8 mouse cellular contexts compared by ENCODE assay signal in the genomic region with DNA sequence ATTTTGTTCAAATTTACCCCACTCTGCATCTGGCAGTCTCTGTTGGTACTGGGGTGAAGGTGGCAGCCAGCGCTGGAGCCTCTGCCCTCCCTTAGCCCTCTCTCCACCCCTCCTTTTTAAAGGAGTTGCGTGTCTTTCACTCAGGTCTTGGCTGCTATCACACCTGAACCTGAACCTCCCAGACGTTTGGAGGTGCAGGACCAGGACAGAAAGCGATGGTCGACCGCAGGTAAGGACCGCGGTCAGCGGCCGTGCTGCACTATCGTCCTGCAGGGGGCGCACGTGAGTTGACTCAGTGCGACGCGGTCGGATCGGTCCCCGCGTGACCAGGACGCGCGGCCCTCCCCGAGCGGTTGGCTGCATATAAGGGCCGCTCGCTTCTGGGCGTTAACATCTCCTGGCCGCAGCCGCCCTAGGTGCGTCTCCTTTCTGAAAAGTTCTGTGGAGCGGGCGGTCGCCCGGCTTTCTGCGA. TPM values are rescaled to one million over a fixed set of nuclear protein-coding genes. Genes with fewer than 3 reads are reported as not detected.
A peak's percentile ranks its signal among the peaks of the same experiment; 100 is the strongest.
DNase-seq lines count a peak whose midpoint lies in the region; ATAC-seq and TF ChIP-seq lines count a peak whose summit lies in the region.

No protein-coding gene starts in this region.

- H3K9me3 ChIP-seq in forebrain, embryonic 16.5 days (ENCODE audit: control insufficient read depth, low read length) = no peaks in the 10 kb centered on the region

- H3K9ac ChIP-seq in forebrain, embryonic 16.5 days (replicated peaks; ENCODE audit: low read depth, low read length) = peak overlapping the region; percentile 48

- intact Hi-C loops in heart, postnatal 36 days (cut with DNase I) = loop anchor here (1.0 kb wide), 2 partner anchors 29 to 115 kb away; no protein-coding TSS in a partner anchor

- peak overlapping the region; percentile 44 for H3K4me3 ChIP-seq in forebrain, embryonic 16.5 days (replicated peaks; ENCODE audit: low read length)
- peak overlapping the region; percentile 53 for H3K4me3 ChIP-seq in layer of hippocampus, adult 2 months

- H3K4me2 ChIP-seq in forebrain, embryonic 16.5 days (ENCODE audit: low read length) = peak overlapping the region; percentile 74

- peaks cover 5% of the 10 kb centered on the region for H3K4me1 ChIP-seq in forebrain, embryonic 16.5 days (replicated peaks; ENCODE audit: control insufficient read depth, insufficient read depth, low read length)

- peak; percentile 71 for ATAC-seq in forebrain, embryonic 16.5 days

- H3K27me3 ChIP-seq in forebrain, embryonic 16.5 days (replicated peaks; ENCODE audit: control insufficient read depth, insufficient read depth, low read length) = peaks cover 5% of the 10 kb centered on the region; the same call in 1 of the 2 replicates

- DNase-seq in ES-CJ7 (ENCODE audit: low read depth, low spot score) = peak; percentile 70
- DNase-seq in cerebellum, adult 18-20 months = peak; percentile 74 to 83
- DNase-seq in heart, postnatal 36 days = peak; percentile 79 to 86
- DNase-seq in layer of hippocampus, adult 2 months (ENCODE audit: low spot score in 2 of 2) = peak in 1 of 2 experiments; percentile 67
- DNase-seq in lung, postnatal 10 days = peak; percentile 74
- DNase-seq in ovary, adult 18-20 months (ENCODE audit: low spot score) = peak; percentile 26
- DNase-seq in thymus, postnatal 0 days (ENCODE audit: low spot score) = peak; percentile 69

- 1% methylated on average over 36 of the region's 36 CpGs for WGBS in forebrain, embryonic 16.5 days

- peak; percentile 99; the same call in 1 of the 2 replicates for TF ChIP-seq CTCF in layer of hippocampus, adult 2 months (conservative IDR thresholded peaks at IDR 0.05)

- 0 out of 2 replicates have a peak, but pooled peaks cover 4% of the 10 kb centered on the region for H3K36me3 ChIP-seq in forebrain, embryonic 16.5 days (ENCODE audit: control insufficient read depth, insufficient read depth)

- H3K27ac ChIP-seq in forebrain, embryonic 16.5 days (ENCODE audit: low read length) = no peak overlapping the region
- H3K27ac ChIP-seq in layer of hippocampus, adult 2 months = no peak overlapping the region

RNA-seq across cellular contexts. Expression of gene AA467197, which starts 0.8 kb away (rescaled TPM):
- polyA plus RNA-seq in forebrain, embryonic 16.5 days (2015; fragmentation: Nextera tagmentation; extraction: Ambion mirVana) = not detected in 2 replicates
- total RNA-seq in heart, postnatal 36 days (2021) = under 1 TPM; 0.35 to 0.64 TPM
- 1 to 10 TPM in 1 of 2 experiments, not detected in 1; 1.1 TPM for total RNA-seq in layer of hippocampus, adult 2 months (2021)
- 25.3 and 27.2 TPM in 2 replicates for polyA plus RNA-seq in thymus, postnatal 0 days (2015; fragmentation: Nextera tagmentation; extraction: Ambion mirVana)

RNA-seq across cellular contexts. Expression of gene Gatm, which starts 26.5 kb away (rescaled TPM):
- polyA plus RNA-seq in forebrain, embryonic 16.5 days (2015; fragmentation: Nextera tagmentation; extraction: Ambion mirVana) = 30.6 and 32.0 TPM in 2 replicates
- 1 to 10 TPM; 4.1 to 4.4 TPM for total RNA-seq in heart, postnatal 36 days (2021)
- total RNA-seq in layer of hippocampus, adult 2 months (2021) = 10 to 100 TPM; 64.9 to 72.1 TPM
- polyA plus RNA-seq in thymus, postnatal 0 days (2015; fragmentation: Nextera tagmentation; extraction: Ambion mirVana) = 6.3 and 7.4 TPM in 2 replicates

Comparison
In these comparisons a context has a peak if more than half of its experiments do, and no peak if none do; other contexts are left out.
1. RNA of gene Gatm, which starts 26.5 kb away (total RNA-seq): 64.9 to 72.1 TPM in layer of hippocampus, adult 2 months; 4.1 to 4.4 TPM in heart, postnatal 36 days; every median in the first group is over 10 times any median in the second.